Mouse (Mus musculus) embryonic fibroblast, embryonic 13.5 days (primary cell): ENCODE results near the gene Mpped2.

Experiments
- CTCF ChIP-seq: IDR thresholded peaks from 2 replicates; pipeline ENCODE4 v1.5.1; 2011; ENCODE audit warnings: mild to moderate bottlenecking, control low read depth, low read length, moderate library complexity, borderline replicate concordance; ENCODE audit not compliant: insufficient read depth
- POLR2A ChIP-seq: IDR thresholded peaks from 2 replicates; pipeline ENCODE4 v1.6.1; 2011; ENCODE audit warnings: low read depth, mild to moderate bottlenecking, control low read depth, low read length, moderate library complexity

DNA sequence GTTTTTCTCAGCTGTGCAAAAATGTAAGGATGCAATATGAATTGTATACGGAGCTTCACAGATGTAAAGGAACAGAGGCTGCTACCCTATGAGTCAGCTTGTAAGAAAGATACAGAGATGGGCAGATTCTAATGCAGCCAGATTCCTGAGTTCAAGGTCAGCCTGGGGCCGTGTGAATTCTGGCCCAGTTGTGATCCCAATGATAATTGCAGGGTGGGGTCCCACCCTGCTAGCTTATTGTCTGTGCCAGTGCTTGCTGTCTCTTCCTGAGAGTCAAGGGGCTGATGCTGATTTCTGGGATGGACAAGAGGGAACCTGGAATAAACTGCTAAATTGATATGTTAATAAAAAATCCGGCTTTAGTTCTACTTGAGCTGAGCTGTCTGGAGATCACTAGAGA lies 122.8 kb downstream of the Mpped2 start:
- no peak for TF ChIP-seq CTCF
- TF ChIP-seq POLR2A = no peak
